Mouse (Mus musculus): Measurements from ENCODE around the gene Fam126a. TPM values are rescaled to one million over a fixed set of nuclear protein-coding genes. Genes with fewer than 3 reads are reported as not detected.

Gene Fam126a
- polyA plus RNA-seq, 1 experiment from 2014 or later: 18.0 TPM

GRCm38 (mm10) chr5:24016912-24017311, 13.6 kb downstream of the Fam126a start:
- H3K9ac ChIP-seq: no peak overlapping the region
- no peak overlapping the region for H3K4me2 ChIP-seq
- no peaks in the 10 kb centered on the region for H3K9me3 ChIP-seq
- H3K36me3 ChIP-seq: no peaks in the 10 kb centered on the region
- 94% methylated on average over 1 of the region's 1 CpGs for WGBS
- ATAC-seq (ENCODE audit: insufficient read depth, low FRiP score, low read depth): no peak
- 0 out of 2 replicates have a peak, but pooled peaks cover 2% of the 10 kb centered on the region for H3K4me1 ChIP-seq
- H3K27ac ChIP-seq: no peak overlapping the region
- H3K4me3 ChIP-seq (replicated peaks): no peak overlapping the region
- no peaks in the 10 kb centered on the region for H3K27me3 ChIP-seq (replicated peaks)

- Histone ChIP-seq H3K27me3 (replicated peaks) (no peaks in the 10 kb centered on the region), H3K9me3 (no peaks in the 10 kb centered on the region), H3K4me3 (replicated peaks) (no peak overlapping the region), H3K9ac (no peak overlapping the region), H3K36me3 (no peaks in the 10 kb centered on the region), H3K27ac (no peak overlapping the region), H3K4me1 (no peaks in the 10 kb centered on the region), H3K4me2 (no peak overlapping the region)
- no peak for ATAC-seq (ENCODE audit: insufficient read depth, low FRiP score, low read depth)
- 77% methylated on average over 5 of the region's 5 CpGs for WGBS
These were observed 17.0 kb downstream of the Fam126a start for GRCm38 (mm10) chr5:24013338-24014003.

- Histone ChIP-seq H3K4me1 (no peaks in the 10 kb centered on the region), H3K36me3 (no peaks in the 10 kb centered on the region), H3K4me2 (no peak overlapping the region), H3K9me3 (no peaks in the 10 kb centered on the region), H3K27me3 (replicated peaks) (no peaks in the 10 kb centered on the region), H3K9ac (no peak overlapping the region), H3K4me3 (replicated peaks) (no peak overlapping the region), H3K27ac (no peak overlapping the region)
- 63% methylated on average over 1 of the region's 1 CpGs for WGBS
- ATAC-seq (ENCODE audit: insufficient read depth, low FRiP score, low read depth): no peak
These were observed 31.3 kb downstream of the Fam126a start for GRCm38 (mm10) chr5:23999083-23999671.

- H3K4me3 ChIP-seq (replicated peaks): no peak overlapping the region
- no peaks in the 10 kb centered on the region for H3K9me3 ChIP-seq
- no peak overlapping the region for H3K4me2 ChIP-seq
- ATAC-seq (ENCODE audit: insufficient read depth, low FRiP score, low read depth): no peak
- H3K27ac ChIP-seq: no peak overlapping the region
- WGBS: 74% methylated on average over 5 of the region's 5 CpGs
- no peaks in the 10 kb centered on the region for H3K27me3 ChIP-seq (replicated peaks)
- H3K36me3 ChIP-seq: no peaks in the 10 kb centered on the region
- H3K9ac ChIP-seq: no peak overlapping the region
- no peaks in the 10 kb centered on the region for H3K4me1 ChIP-seq
These were observed 34.5 kb downstream of the Fam126a start for GRCm38 (mm10) chr5:23995951-23996350.

GRCm38 (mm10) chr5:23994929-23995328, 35.6 kb downstream of the Fam126a start:
- Histone ChIP-seq H3K27ac (no peak overlapping the region), H3K9me3 (no peaks in the 10 kb centered on the region), H3K4me2 (no peak overlapping the region), H3K4me1 (no peaks in the 10 kb centered on the region), H3K27me3 (replicated peaks) (no peaks in the 10 kb centered on the region), H3K36me3 (no peaks in the 10 kb centered on the region), H3K4me3 (replicated peaks) (no peak overlapping the region), H3K9ac (no peak overlapping the region)
- WGBS: 89% methylated on average over 3 of the region's 3 CpGs
- ATAC-seq (ENCODE audit: insufficient read depth, low FRiP score, low read depth): no peak

DNA sequence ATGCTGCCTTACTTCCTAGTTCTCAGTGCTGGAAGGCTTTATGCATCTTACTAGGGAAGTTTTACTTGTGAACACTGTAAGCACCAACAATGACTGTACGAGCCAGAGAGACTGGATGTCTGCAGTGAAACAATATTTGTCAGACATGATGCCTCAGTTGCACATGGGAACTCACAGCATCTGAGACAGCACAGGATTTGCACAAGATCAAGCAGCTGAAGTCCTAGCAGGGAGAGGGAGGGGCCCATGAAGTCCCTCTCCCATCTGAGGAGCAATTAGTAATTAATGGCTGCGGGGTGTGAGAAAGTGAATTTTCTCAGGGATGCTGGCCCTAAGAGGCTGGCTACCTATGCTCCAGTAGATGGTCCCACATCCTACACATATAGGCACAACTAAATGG, 36.3 kb downstream of the Fam126a start:
- Histone ChIP-seq H3K9ac (no peak overlapping the region), H3K4me3 (replicated peaks) (no peak overlapping the region), H3K27me3 (replicated peaks) (no peaks in the 10 kb centered on the region), H3K4me1 (no peaks in the 10 kb centered on the region), H3K9me3 (no peaks in the 10 kb centered on the region), H3K36me3 (no peaks in the 10 kb centered on the region), H3K27ac (no peak overlapping the region), H3K4me2 (no peak overlapping the region)
- ATAC-seq (ENCODE audit: insufficient read depth, low FRiP score, low read depth): no peak
- 87% methylated on average over 2 of the region's 2 CpGs for WGBS

GRCm38 (mm10) chr5:23993553-23993894, 37.0 kb downstream of the Fam126a start:
- Histone ChIP-seq H3K4me3 (replicated peaks) (no peak overlapping the region), H3K9ac (no peak overlapping the region), H3K4me1 (no peaks in the 10 kb centered on the region), H3K36me3 (no peaks in the 10 kb centered on the region), H3K9me3 (no peaks in the 10 kb centered on the region), H3K4me2 (no peak overlapping the region), H3K27ac (no peak overlapping the region), H3K27me3 (replicated peaks) (no peaks in the 10 kb centered on the region)
- 26% methylated on average over 2 of the region's 2 CpGs for WGBS
- ATAC-seq (ENCODE audit: insufficient read depth, low FRiP score, low read depth): no peak

DNA sequence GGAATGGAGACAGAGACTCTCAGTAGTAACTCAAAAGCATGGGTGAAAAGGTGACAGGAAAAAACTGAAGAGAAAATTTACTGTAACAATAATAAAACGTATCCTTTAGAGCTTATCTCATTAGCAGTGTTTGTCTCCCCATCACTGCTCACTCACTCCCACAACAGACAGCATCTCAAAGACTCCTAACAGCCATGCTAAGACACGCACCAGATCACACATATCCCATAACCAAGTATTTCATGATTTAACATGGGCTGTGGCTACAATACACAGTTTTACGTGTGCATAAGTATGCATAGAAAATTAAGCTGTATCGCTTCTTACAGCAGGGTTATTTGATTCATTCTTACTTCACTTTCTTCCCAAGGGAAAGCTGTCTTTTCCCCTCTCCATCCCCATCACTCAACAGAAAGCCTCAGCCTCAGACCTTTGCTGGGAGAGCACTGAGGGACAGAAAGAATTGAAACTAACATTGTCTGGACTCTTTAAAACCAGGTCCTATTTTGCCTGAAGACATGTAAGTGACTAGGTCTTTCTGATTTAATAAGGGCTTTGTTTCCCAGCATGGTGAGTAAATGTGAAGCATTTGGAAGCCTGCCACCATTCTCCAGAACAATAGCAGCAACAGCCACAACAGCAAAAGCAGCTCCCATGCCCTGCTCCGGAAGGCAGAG, 37.5 kb downstream of the Fam126a start:
- ATAC-seq (ENCODE audit: insufficient read depth, low FRiP score, low read depth): no peak
- Histone ChIP-seq H3K27ac (no peak overlapping the region), H3K36me3 (no peaks in the 10 kb centered on the region), H3K27me3 (replicated peaks) (no peaks in the 10 kb centered on the region), H3K9ac (no peak overlapping the region), H3K4me2 (no peak overlapping the region), H3K4me3 (replicated peaks) (no peak overlapping the region), H3K4me1 (no peaks in the 10 kb centered on the region), H3K9me3 (no peaks in the 10 kb centered on the region)
- 56% methylated on average over 5 of the region's 5 CpGs for WGBS

- Histone ChIP-seq H3K27me3 (replicated peaks) (no peaks in the 10 kb centered on the region), H3K9me3 (no peaks in the 10 kb centered on the region), H3K27ac (no peak overlapping the region), H3K4me2 (no peak overlapping the region), H3K4me3 (replicated peaks) (no peak overlapping the region), H3K36me3 (no peaks in the 10 kb centered on the region), H3K4me1 (no peaks in the 10 kb centered on the region), H3K9ac (no peak overlapping the region)
- no peak for ATAC-seq (ENCODE audit: insufficient read depth, low FRiP score, low read depth)
- 82% methylated on average over 3 of the region's 3 CpGs for WGBS
These were observed 40.5 kb downstream of the Fam126a start for GRCm38 (mm10) chr5:23990001-23990400.

GRCm38 (mm10) chr5:23987792-23988191, 42.7 kb downstream of the Fam126a start:
- no peak for ATAC-seq (ENCODE audit: insufficient read depth, low FRiP score, low read depth)
- no peaks in the 10 kb centered on the region for H3K27me3 ChIP-seq (replicated peaks)
- no peak overlapping the region for H3K9ac ChIP-seq
- H3K36me3 ChIP-seq: 0 out of 2 replicates have a peak, but pooled peaks cover under 1% of the 10 kb centered on the region
- no peaks in the 10 kb centered on the region for H3K9me3 ChIP-seq
- no peak overlapping the region for H3K4me2 ChIP-seq
- H3K27ac ChIP-seq: no peak overlapping the region
- no peaks in the 10 kb centered on the region for H3K4me1 ChIP-seq
- no peak overlapping the region for H3K4me3 ChIP-seq (replicated peaks)
- WGBS: 70% methylated on average over 10 of the region's 10 CpGs

- Histone ChIP-seq H3K27ac (no peak overlapping the region), H3K9me3 (no peaks in the 10 kb centered on the region)
These were observed 48.4 kb downstream of the Fam126a start for GRCm38 (mm10) chr5:23982081-23982480.

GRCm38 (mm10) chr5:23978516-23978915, 52.0 kb downstream of the Fam126a start:
- WGBS: 83% methylated on average over 14 of the region's 14 CpGs
- no peak overlapping the region for H3K4me2 ChIP-seq
- no peak overlapping the region for H3K27ac ChIP-seq
- no peak overlapping the region for H3K4me3 ChIP-seq (replicated peaks)
- H3K9ac ChIP-seq: no peak overlapping the region
- no peaks in the 10 kb centered on the region for H3K27me3 ChIP-seq (replicated peaks)
- H3K4me1 ChIP-seq: no peaks in the 10 kb centered on the region
- no peaks in the 10 kb centered on the region for H3K9me3 ChIP-seq
- H3K36me3 ChIP-seq: 0 out of 2 replicates have a peak, but pooled peaks cover 9% of the 10 kb centered on the region
- ATAC-seq (ENCODE audit: insufficient read depth, low FRiP score, low read depth): no peak

More at GRCm38 (mm10) chr5:23982081-23982480, 48.4 kb downstream of the Fam126a start:
- Histone ChIP-seq H3K4me1 (no peaks in the 10 kb centered on the region), H3K9ac (no peak overlapping the region), H3K4me3 (replicated peaks) (no peak overlapping the region), H3K36me3 (0 out of 2 replicates have a peak, but pooled peaks cover 9% of the 10 kb centered on the region), H3K4me2 (no peak overlapping the region), H3K27me3 (replicated peaks) (no peaks in the 10 kb centered on the region)
- ATAC-seq (ENCODE audit: insufficient read depth, low FRiP score, low read depth): no peak
- WGBS: 93% methylated on average over 1 of the region's 1 CpGs
